Mouse (Mus musculus) frontal cortex, adult 2 months (tissue): Measurements from ENCODE around the gene Fam98c. TPM values are rescaled to one million over a fixed set of nuclear protein-coding genes. Genes with fewer than 3 reads are reported as not detected.

ENCODE experiments used
- DNase-seq, 2 experiments: peaks; one replicate each; pipeline ENCODE4 v3.0.0; 2022; ENCODE audit warnings: low spot score in 1 of 2; ENCODE audit errors: extremely low spot score in 1 of 2
- polyA plus RNA-seq: library from polyadenylated mRNA; depleted of rRNA; stranded (reverse); fragments of >200 nt; gene quantifications from 2 replicates; pipeline ENCODE4 v1.2.3, GENCODE M21; 2012; rRNA removed

The Fam98c gene
- polyA plus RNA-seq, 1 experiment, result 56.8 TPM

GRCm38 (mm10) chr7:29118142-29118851, 37.7 kb downstream of the Fam98c start:
- DNase-seq, result no peak

- DNase-seq, result peak in 1 of 2 experiments; percentile 57
These were observed 46.8 kb downstream of the Fam98c start for GRCm38 (mm10) chr7:29108992-29109955.

Other genes starting within 250 kb of the Fam98c start
- 214 and 220 TPM in 2 replicates for gene Actn4, start 193.9 kb downstream of the Fam98c start, polyA plus RNA-seq
- gene Eif3k, start 174.4 kb downstream of the Fam98c start, polyA plus RNA-seq, result 311 and 352 TPM in 2 replicates
- gene Map4k1, start 174.2 kb downstream of the Fam98c start, polyA plus RNA-seq, result 3.1 and 3.8 TPM in 2 replicates
- 10.1 and 12.2 TPM in 2 replicates for gene Ryr1, start 31.1 kb downstream of the Fam98c start, polyA plus RNA-seq
- 2.5 and 2.6 TPM in 2 replicates for gene Rasgrp4, start 21.4 kb downstream of the Fam98c start, polyA plus RNA-seq
- 0.65 and 0.78 TPM in 2 replicates for gene Ggn, start 14.0 kb upstream of the Fam98c start, polyA plus RNA-seq
- gene Spred3, start 14.2 kb upstream of the Fam98c start, polyA plus RNA-seq, result 35.5 and 38.0 TPM in 2 replicates
- 197 and 217 TPM in 2 replicates for gene Psmd8, start 24.5 kb upstream of the Fam98c start, polyA plus RNA-seq
- 4.9 and 6.2 TPM in 2 replicates for gene Catsperg1, start 57.8 kb upstream of the Fam98c start, polyA plus RNA-seq
- 2.5 TPM in 2 replicates for gene Kcnk6, start 76.3 kb upstream of the Fam98c start, polyA plus RNA-seq
- gene Yif1b, start 82.1 kb upstream of the Fam98c start, polyA plus RNA-seq, result 61.8 and 66.5 TPM in 2 replicates
- 0.34 and 0.40 TPM in 2 replicates for gene 2200002D01Rik, start 92.2 kb upstream of the Fam98c start, polyA plus RNA-seq
- gene Spint2, start 125.7 kb upstream of the Fam98c start, polyA plus RNA-seq, result 20.3 and 21.4 TPM in 2 replicates
- 22.1 and 26.9 TPM in 2 replicates for gene Ppp1r14a, start 133.1 kb upstream of the Fam98c start, polyA plus RNA-seq
- 90.5 and 91.9 TPM in 2 replicates for gene Dpf1, start 147.7 kb upstream of the Fam98c start, polyA plus RNA-seq